Mouse (Mus musculus): Measurements from ENCODE around the gene Purb. TPM values are rescaled to one million over a fixed set of nuclear protein-coding genes. Genes with fewer than 3 reads are reported as not detected.

Gene Purb
- polyA plus RNA-seq, 1 experiment from 2014 or later: 24.3 TPM

GRCm38 (mm10) chr11:6474874-6475731 is 614 bp downstream of the Purb start:
- under 1% methylated on average over 93 of the region's 109 CpGs for WGBS
- ATAC-seq (ENCODE audit: insufficient number of reproducible peaks, insufficient read depth, low FRiP score, low read depth): peak; percentile 29
- peak overlapping the region; percentile 90 to 94 for H3K4me3 ChIP-seq (ENCODE audit: control insufficient read depth in 1 of 2, insufficient read depth in 1 of 2, low read depth in 1 of 2, low read length in 2 of 2)
- H3K27me3 ChIP-seq (ENCODE audit: control insufficient read depth, insufficient read depth, low read length): no peaks in the 10 kb centered on the region
- peak overlapping the region; percentile 94 to 99 for H3K27ac ChIP-seq (replicated peaks in 1 of 2; ENCODE audit: control insufficient read depth in 1 of 2, insufficient read depth in 1 of 2, low read depth in 2 of 2, low read length in 2 of 2)
- H3K9me3 ChIP-seq (ENCODE audit: control insufficient read depth, low read length): no peaks in the 10 kb centered on the region
- peak overlapping the region; percentile 89 for H3K4me2 ChIP-seq (ENCODE audit: low read length)
- peaks cover 2 to 23% of the 10 kb centered on the region in 2 experiments for H3K4me1 ChIP-seq (ENCODE audit: control insufficient read depth in 2 of 2, insufficient read depth in 2 of 2, low read length in 2 of 2)
- H3K36me3 ChIP-seq (ENCODE audit: control insufficient read depth, insufficient read depth, low read length): peaks cover 22% of the 10 kb centered on the region
- H3K9ac ChIP-seq (ENCODE audit: low read length): peak overlapping the region; percentile 93

GRCm38 (mm10) chr11:6474381-6474780 is 1.3 kb downstream of the Purb start:
- WGBS: 16% methylated on average over 6 of the region's 6 CpGs
- Histone ChIP-seq H3K4me3 (ENCODE audit: control insufficient read depth in 1 of 2, insufficient read depth in 1 of 2, low read depth in 1 of 2, low read length in 2 of 2) (peak overlapping the region; percentile 90 to 94), H3K4me1 (ENCODE audit: control insufficient read depth in 2 of 2, insufficient read depth in 2 of 2, low read length in 2 of 2) (peaks cover 2 to 27% of the 10 kb centered on the region in 2 experiments), H3K4me2 (ENCODE audit: low read length) (peak overlapping the region; percentile 89), H3K27ac (replicated peaks in 1 of 2; ENCODE audit: control insufficient read depth in 1 of 2, insufficient read depth in 1 of 2, low read depth in 2 of 2, low read length in 2 of 2) (peak overlapping the region; percentile 58 to 99), H3K36me3 (ENCODE audit: control insufficient read depth, insufficient read depth, low read length) (peaks cover 24% of the 10 kb centered on the region), H3K27me3 (ENCODE audit: control insufficient read depth, insufficient read depth, low read length) (no peaks in the 10 kb centered on the region), H3K9ac (ENCODE audit: low read length) (peak overlapping the region; percentile 93), H3K9me3 (ENCODE audit: control insufficient read depth, low read length) (no peaks in the 10 kb centered on the region)
- no peak for ATAC-seq (ENCODE audit: insufficient number of reproducible peaks, insufficient read depth, low FRiP score, low read depth)

- H3K9ac ChIP-seq (ENCODE audit: low read length): peak overlapping the region; percentile 93
- H3K27me3 ChIP-seq (ENCODE audit: control insufficient read depth, insufficient read depth, low read length): no peaks in the 10 kb centered on the region
- peaks cover 37% of the 10 kb centered on the region for H3K36me3 ChIP-seq (ENCODE audit: control insufficient read depth, insufficient read depth, low read length)
- peak overlapping the region; percentile 87 to 95 for H3K27ac ChIP-seq (replicated peaks in 1 of 2; ENCODE audit: control insufficient read depth in 1 of 2, insufficient read depth in 1 of 2, low read depth in 2 of 2, low read length in 2 of 2)
- no peaks in the 10 kb centered on the region for H3K9me3 ChIP-seq (ENCODE audit: control insufficient read depth, low read length)
- peaks cover 2 to 27% of the 10 kb centered on the region in 2 experiments; a peak in 3 of 4 replicates for H3K4me1 ChIP-seq (ENCODE audit: control insufficient read depth in 2 of 2, insufficient read depth in 2 of 2, low read length in 2 of 2)
- ATAC-seq (ENCODE audit: insufficient number of reproducible peaks, insufficient read depth, low FRiP score, low read depth): no peak
- peak overlapping the region; percentile 39 to 94; a peak in 3 of 4 replicates for H3K4me3 ChIP-seq (ENCODE audit: control insufficient read depth in 1 of 2, insufficient read depth in 1 of 2, low read depth in 1 of 2, low read length in 2 of 2)
- H3K4me2 ChIP-seq (ENCODE audit: low read length): peak overlapping the region; percentile 89
Observed at GRCm38 (mm10) chr11:6472076-6472475, 3.6 kb downstream of the Purb start.

GRCm38 (mm10) chr11:6471493-6471892 is 4.2 kb downstream of the Purb start:
- Histone ChIP-seq H3K9me3 (ENCODE audit: control insufficient read depth, low read length) (no peaks in the 10 kb centered on the region), H3K9ac (ENCODE audit: low read length) (peak overlapping the region; percentile 93), H3K4me1 (ENCODE audit: control insufficient read depth in 2 of 2, insufficient read depth in 2 of 2, low read length in 2 of 2) (peaks cover 2 to 27% of the 10 kb centered on the region in 2 experiments; a peak in 3 of 4 replicates), H3K36me3 (ENCODE audit: control insufficient read depth, insufficient read depth, low read length) (peaks cover 43% of the 10 kb centered on the region), H3K27ac (replicated peaks in 1 of 2; ENCODE audit: control insufficient read depth in 1 of 2, insufficient read depth in 1 of 2, low read depth in 2 of 2, low read length in 2 of 2) (peak overlapping the region; percentile 77 to 88), H3K27me3 (ENCODE audit: control insufficient read depth, insufficient read depth, low read length) (no peaks in the 10 kb centered on the region), H3K4me3 (ENCODE audit: control insufficient read depth in 1 of 2, insufficient read depth in 1 of 2, low read depth in 1 of 2, low read length in 2 of 2) (peak overlapping the region; percentile 32 to 94; a peak in 3 of 4 replicates), H3K4me2 (ENCODE audit: low read length) (peak overlapping the region; percentile 89)
- 4% methylated on average over 1 of the region's 1 CpGs for WGBS
- no peak for ATAC-seq (ENCODE audit: insufficient number of reproducible peaks, insufficient read depth, low FRiP score, low read depth)

GRCm38 (mm10) chr11:6471054-6471453 is 4.7 kb downstream of the Purb start:
- 56% methylated on average over 2 of the region's 2 CpGs for WGBS
- no peak for ATAC-seq (ENCODE audit: insufficient number of reproducible peaks, insufficient read depth, low FRiP score, low read depth)
- Histone ChIP-seq H3K9ac (ENCODE audit: low read length) (peak overlapping the region; percentile 93), H3K27me3 (ENCODE audit: control insufficient read depth, insufficient read depth, low read length) (no peaks in the 10 kb centered on the region), H3K9me3 (ENCODE audit: control insufficient read depth, low read length) (no peaks in the 10 kb centered on the region), H3K4me3 (ENCODE audit: control insufficient read depth in 1 of 2, insufficient read depth in 1 of 2, low read depth in 1 of 2, low read length in 2 of 2) (peak overlapping the region; percentile 32 to 94; a peak in 3 of 4 replicates), H3K4me1 (ENCODE audit: control insufficient read depth in 2 of 2, insufficient read depth in 2 of 2, low read length in 2 of 2) (peaks cover 2 to 27% of the 10 kb centered on the region in 2 experiments; a peak in 3 of 4 replicates), H3K36me3 (ENCODE audit: control insufficient read depth, insufficient read depth, low read length) (peaks cover 47% of the 10 kb centered on the region), H3K4me2 (ENCODE audit: low read length) (peak overlapping the region; percentile 89), H3K27ac (replicated peaks in 1 of 2; ENCODE audit: control insufficient read depth in 1 of 2, insufficient read depth in 1 of 2, low read depth in 2 of 2, low read length in 2 of 2) (peak overlapping the region; percentile 77 to 85)

- no peak overlapping the region for H3K4me2 ChIP-seq (ENCODE audit: low read length)
Observed at GRCm38 (mm10) chr11:6468541-6468940, 7.2 kb downstream of the Purb start.

GRCm38 (mm10) chr11:6465122-6465521 is 10.6 kb downstream of the Purb start:
- 23% methylated on average over 4 of the region's 4 CpGs for WGBS
- Histone ChIP-seq H3K4me2 (ENCODE audit: low read length) (no peak overlapping the region), H3K4me3 (ENCODE audit: control insufficient read depth in 1 of 2, insufficient read depth in 1 of 2, low read depth in 1 of 2, low read length in 2 of 2) (no peak overlapping the region), H3K27me3 (ENCODE audit: control insufficient read depth, insufficient read depth, low read length) (no peaks in the 10 kb centered on the region), H3K9ac (ENCODE audit: low read length) (no peak overlapping the region), H3K27ac (replicated peaks in 1 of 2; ENCODE audit: control insufficient read depth in 1 of 2, insufficient read depth in 1 of 2, low read depth in 2 of 2, low read length in 2 of 2) (no peak overlapping the region), H3K4me1 (ENCODE audit: control insufficient read depth in 2 of 2, insufficient read depth in 2 of 2, low read length in 2 of 2) (peaks cover 0 to 4% of the 10 kb centered on the region in 2 experiments; a peak in 3 of 4 replicates), H3K9me3 (ENCODE audit: control insufficient read depth, low read length) (no peaks in the 10 kb centered on the region), H3K36me3 (ENCODE audit: control insufficient read depth, insufficient read depth, low read length) (peaks cover 28% of the 10 kb centered on the region)
- no peak for ATAC-seq (ENCODE audit: insufficient number of reproducible peaks, insufficient read depth, low FRiP score, low read depth)

More at GRCm38 (mm10) chr11:6468541-6468940, 7.2 kb downstream of the Purb start:
- Histone ChIP-seq H3K9ac (ENCODE audit: low read length) (no peak overlapping the region), H3K4me1 (ENCODE audit: control insufficient read depth in 2 of 2, insufficient read depth in 2 of 2, low read length in 2 of 2) (peaks cover 2 to 20% of the 10 kb centered on the region in 2 experiments; a peak in 3 of 4 replicates), H3K27ac (replicated peaks in 1 of 2; ENCODE audit: control insufficient read depth in 1 of 2, insufficient read depth in 1 of 2, low read depth in 2 of 2, low read length in 2 of 2) (no peak overlapping the region), H3K36me3 (ENCODE audit: control insufficient read depth, insufficient read depth, low read length) (peaks cover 43% of the 10 kb centered on the region), H3K27me3 (ENCODE audit: control insufficient read depth, insufficient read depth, low read length) (no peaks in the 10 kb centered on the region), H3K9me3 (ENCODE audit: control insufficient read depth, low read length) (no peaks in the 10 kb centered on the region), H3K4me3 (ENCODE audit: control insufficient read depth in 1 of 2, insufficient read depth in 1 of 2, low read depth in 1 of 2, low read length in 2 of 2) (no peak overlapping the region)
- ATAC-seq (ENCODE audit: insufficient number of reproducible peaks, insufficient read depth, low FRiP score, low read depth): no peak
- 78% methylated on average over 2 of the region's 2 CpGs for WGBS

All from heart, embryonic 14.5 days (tissue).